ENCODE assay signal across 9 mouse cellular contexts in the genomic region with DNA sequence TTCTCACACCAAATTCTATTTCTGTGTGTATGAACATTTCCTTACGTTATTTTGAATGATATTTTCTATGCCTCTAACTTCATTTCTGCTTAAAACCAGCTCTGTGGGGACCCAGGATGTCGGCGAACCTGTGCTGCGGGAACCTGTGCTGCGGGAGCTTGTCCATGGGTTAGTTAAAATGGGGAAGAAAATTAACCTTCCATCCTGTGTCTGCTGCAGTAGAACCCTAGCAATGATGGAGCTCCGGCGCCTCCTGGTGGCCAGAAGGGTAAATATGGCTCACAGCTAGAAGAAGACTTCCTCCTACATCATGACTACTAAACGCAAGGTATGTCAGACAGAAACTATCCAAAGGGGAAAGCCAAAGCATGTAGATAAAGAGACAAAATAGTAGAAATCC. TPM values are rescaled to one million over a fixed set of nuclear protein-coding genes. Genes with fewer than 3 reads are reported as not detected.
DNase-seq lines count a peak whose midpoint lies in the region; ATAC-seq lines count a peak whose summit lies in the region.
"Had no signal": no experiment of that assay in that cellular context is flagged by ENCODE, and none has a peak within 500 bp of the region (broad histone marks: within the 10 kb centered on the region; RNA-seq: fewer than 3 reads in every experiment).

No protein-coding gene starts in this region.

- H3K27ac ChIP-seq in forebrain, embryonic 10.5 days = no peak overlapping the region
- H3K27ac ChIP-seq in forebrain, embryonic 13.5 days = no peak overlapping the region
- H3K27ac ChIP-seq: limb, embryonic 13.5 days had no signal

- no peak for ATAC-seq in forebrain, embryonic 13.5 days

- no peaks in the 10 kb centered on the region for H3K4me1 ChIP-seq in forebrain, embryonic 10.5 days
- no peaks in the 10 kb centered on the region for H3K4me1 ChIP-seq in forebrain, embryonic 13.5 days
- H3K4me1 ChIP-seq: limb, embryonic 13.5 days had no signal

- 41% methylated on average over 8 of the region's 8 CpGs for WGBS in forebrain, embryonic 10.5 days
- WGBS in forebrain, embryonic 13.5 days = 30% methylated on average over 8 of the region's 8 CpGs

- no peak overlapping the region for H3K4me2 ChIP-seq in forebrain, embryonic 13.5 days
- H3K4me2 ChIP-seq: limb, embryonic 13.5 days had no signal

- H3K27me3 ChIP-seq in forebrain, embryonic 10.5 days (ENCODE audit: poor library complexity, severe bottlenecking) = 0 out of 2 replicates have a peak, but pooled peaks cover 6% of the 10 kb centered on the region
- no peaks in the 10 kb centered on the region for H3K27me3 ChIP-seq in forebrain, embryonic 13.5 days
- H3K27me3 ChIP-seq: limb, embryonic 13.5 days had no signal

- no peaks in the 10 kb centered on the region for H3K36me3 ChIP-seq in forebrain, embryonic 10.5 days (replicated peaks)
- H3K36me3 ChIP-seq in forebrain, embryonic 13.5 days (ENCODE audit: poor library complexity, severe bottlenecking) = no peaks in the 10 kb centered on the region
- H3K36me3 ChIP-seq: limb, embryonic 13.5 days had no signal

- no peak overlapping the region for H3K4me3 ChIP-seq in forebrain, embryonic 10.5 days
- H3K4me3 ChIP-seq in forebrain, embryonic 13.5 days = no peak overlapping the region
- H3K4me3 ChIP-seq: limb, embryonic 13.5 days had no signal

- DNase-seq in forebrain, embryonic 10.5 days (ENCODE audit: extremely low spot score, low spot score) = peak; percentile 71
- DNase-seq in ES-CJ7 (ENCODE audit: low read depth, low spot score) = peak; percentile 69
- peak; percentile 34 for DNase-seq in cerebellum, adult 11-12 months
- DNase-seq in frontal cortex, postnatal 14 days (ENCODE audit: low spot score in 2 of 2) = peak; percentile 48 to 79
- peak; percentile 48 to 88 for DNase-seq in layer of hippocampus, adult 18-20 months (ENCODE audit: low spot score in 2 of 2)
- DNase-seq in lung, postnatal 14 days = peak; percentile 79
- peak; percentile 85 for DNase-seq in right cerebral cortex, postnatal 4 days

- H3K9me3 ChIP-seq in forebrain, embryonic 10.5 days = no peaks in the 10 kb centered on the region
- no peaks in the 10 kb centered on the region for H3K9me3 ChIP-seq in forebrain, embryonic 13.5 days (replicated peaks)

- H3K9ac ChIP-seq in forebrain, embryonic 13.5 days = no peak overlapping the region
- H3K9ac ChIP-seq: limb, embryonic 13.5 days had no signal

RNA-seq across cellular contexts. Expression of gene Ppp2r5c, which starts 48.6 kb away (rescaled TPM):
- polyA plus RNA-seq in forebrain, embryonic 10.5 days (2016; fragmentation: Nextera tagmentation; extraction: Ambion mirVana) = 135 and 138 TPM in 2 replicates
- 138 and 147 TPM in 2 replicates for polyA plus RNA-seq in forebrain, embryonic 13.5 days (2015; fragmentation: Nextera tagmentation; extraction: Ambion mirVana)
- 100 to 1,000 TPM; 241 to 242 TPM for total RNA-seq in layer of hippocampus, adult 18-20 months (2021)

Comparison
In these comparisons a context has a peak if more than half of its experiments do, and no peak if none do; other contexts are left out.
1. DNase-seq: peak in every context shown above with its lines; median percentile 85 in right cerebral cortex, postnatal 4 days; 79 in lung, postnatal 14 days; 71 in forebrain, embryonic 10.5 days; 69 in ES-CJ7; 68 in layer of hippocampus, adult 18-20 months; 64 in frontal cortex, postnatal 14 days; 34 in cerebellum, adult 11-12 months.